Mouse (Mus musculus) E14TG2a.4 (cell line): ENCODE results near the gene Sell.

Experiments
- CTCF ChIP-seq: conservative IDR thresholded peaks from 2 replicates; pipeline ENCODE4 v1.5.1; 2014; ENCODE audit warnings: low read length
- NANOG ChIP-seq: IDR thresholded peaks from 2 replicates; pipeline ENCODE4 v1.6.1; 2014; ENCODE audit warnings: borderline replicate concordance, low read length, mixed read lengths

GRCm38 (mm10) chr1:164014616-164015015 is 47.2 kb upstream of the Sell start:
- TF ChIP-seq CTCF (no peak), NANOG (no peak)
